Mouse (Mus musculus) brain, adult 2 months (tissue): ENCODE measurements at regions not wholly inside any gene's neighbourhood (a gene's known extent, or its start where the extent isn't known, plus 50 kb on each side); places are given as distances from the start of the nearest gene placed in this dataset.

Source experiments
- DNase-seq: peaks from one replicate; pipeline ENCODE4 v3.0.0; 2011; ENCODE audit warnings: low read depth, low spot score

DNA sequence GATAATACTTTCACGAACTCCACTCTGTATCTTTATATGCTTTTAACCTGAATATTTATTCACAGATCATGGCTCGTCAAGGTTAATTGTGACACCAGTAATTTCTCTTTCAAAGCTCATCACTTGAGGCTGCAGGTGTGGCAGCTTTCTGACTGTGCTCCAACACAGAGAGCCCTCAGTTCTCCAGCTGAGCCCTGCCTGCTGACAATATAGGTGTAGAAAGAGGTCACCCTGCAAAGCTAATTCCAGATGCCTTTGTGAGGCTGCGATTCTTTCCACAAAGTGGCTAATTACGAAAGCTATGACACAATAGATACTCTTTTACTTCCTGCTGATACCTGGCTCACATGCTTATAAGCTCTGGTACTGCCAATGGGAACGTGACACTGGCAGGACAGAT, 64.0 kb downstream of the Slitrk5 start:
- DNase-seq = no peak

DNA sequence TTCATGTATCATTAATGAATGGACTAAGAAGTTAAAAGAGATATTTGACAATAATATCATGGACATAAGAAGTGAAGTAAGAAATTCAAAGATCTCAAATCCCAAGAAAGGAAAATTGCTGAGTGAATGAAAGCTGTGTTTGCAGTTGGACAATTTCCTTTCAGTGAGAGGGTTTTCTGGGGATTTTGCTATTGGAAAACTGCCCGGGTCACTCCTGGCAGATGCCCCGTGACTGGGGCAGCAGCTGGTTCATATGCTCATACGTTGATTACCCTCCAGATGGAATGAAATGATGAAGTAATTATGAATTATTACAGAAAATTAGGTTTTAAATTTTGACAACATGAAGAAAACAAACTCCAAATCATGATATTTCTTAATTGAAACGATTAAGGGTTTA, 88.7 kb downstream of the Slitrk5 start:
- DNase-seq = no peak

DNA sequence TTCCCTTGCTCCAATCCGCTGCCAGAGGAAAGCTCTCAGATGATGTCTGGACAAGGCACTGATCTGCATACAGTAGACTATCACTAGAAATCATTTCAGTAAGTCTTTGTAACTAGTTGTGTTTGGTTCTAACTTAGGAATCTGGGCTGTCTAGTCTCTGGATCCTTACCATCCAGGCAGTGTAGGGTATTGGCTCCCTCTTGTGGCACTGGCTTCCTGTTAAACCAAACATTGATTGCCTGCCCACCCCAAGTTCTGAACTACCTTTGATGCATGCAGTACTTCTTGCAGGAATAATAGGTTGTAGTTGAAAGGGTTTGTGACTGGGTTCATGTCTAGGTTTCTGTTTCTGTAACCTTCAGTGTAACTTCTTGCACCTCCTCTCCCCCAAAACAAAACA, 103.3 kb downstream of the Slitrk5 start:
- peak; percentile 18 for DNase-seq

DNA sequence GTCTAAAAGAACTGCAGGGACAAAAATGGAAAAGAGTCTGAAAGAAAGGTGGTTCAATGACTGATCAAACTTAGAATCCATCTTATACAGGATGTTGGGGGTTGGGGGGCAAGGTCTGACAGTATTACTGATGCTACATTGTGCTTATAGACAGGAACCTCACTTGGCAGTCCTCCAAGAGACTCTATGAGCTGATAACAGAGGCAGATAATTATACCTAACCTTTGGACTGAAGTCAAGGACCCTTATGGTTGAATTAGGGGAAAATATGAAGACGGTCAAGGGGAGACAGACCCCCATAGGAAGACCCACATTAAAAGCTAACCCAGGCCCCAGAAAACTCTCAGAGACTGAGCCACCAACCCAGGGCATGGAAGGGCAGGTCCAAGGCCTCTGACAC, 133.1 kb downstream of the Slitrk5 start:
- no peak for DNase-seq

DNA sequence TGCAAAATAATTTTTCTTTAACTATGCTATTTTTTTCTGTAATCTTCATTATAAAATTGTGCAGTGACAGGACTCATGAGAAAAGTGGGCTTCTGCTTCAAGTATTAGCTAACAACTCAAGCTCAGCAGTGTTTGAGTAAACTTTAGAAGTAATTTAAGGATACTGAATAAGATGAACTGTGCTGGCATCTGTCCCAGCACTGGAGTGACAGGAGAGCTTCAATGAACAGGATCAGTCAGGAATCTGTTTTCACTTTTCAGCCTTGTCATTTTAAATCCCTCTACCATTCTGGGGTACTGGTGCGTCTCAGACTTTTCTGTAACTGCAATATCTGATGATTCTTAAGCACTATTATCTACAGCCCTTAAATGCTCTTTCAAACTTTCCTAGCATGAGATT, 135.0 kb downstream of the Slitrk5 start:
- peak; percentile 8 for DNase-seq

DNA sequence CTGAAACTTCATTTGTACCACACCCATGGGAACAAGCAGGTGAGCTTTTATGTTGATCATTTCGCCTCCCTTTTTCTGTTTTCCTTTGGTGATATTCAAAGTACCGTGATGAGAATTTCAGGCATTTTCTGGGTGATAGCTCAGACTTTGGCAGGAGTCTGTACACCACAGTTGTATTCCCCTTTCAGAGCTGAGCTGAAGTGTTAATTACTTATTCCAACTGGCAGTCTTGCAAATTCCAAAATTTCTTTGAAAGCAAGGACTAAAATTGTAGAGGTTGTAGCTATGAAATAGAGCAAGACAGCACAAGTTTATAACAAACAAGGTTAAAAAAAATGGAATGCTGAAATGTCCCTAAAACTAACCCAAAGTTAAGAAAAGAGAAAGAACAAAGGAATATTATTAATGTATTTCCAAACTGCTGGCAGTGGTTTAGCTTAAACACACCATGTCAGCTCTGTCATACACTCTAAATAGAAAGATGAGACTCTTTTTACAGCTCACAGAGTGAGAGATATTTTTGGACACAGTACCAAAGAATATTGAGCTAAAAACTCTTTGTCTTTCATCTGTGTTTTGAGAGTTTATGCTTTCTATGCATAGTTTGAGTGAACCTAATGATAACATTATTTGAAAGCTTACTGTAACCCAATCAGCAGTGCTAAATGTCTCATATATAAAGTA, 147.3 kb downstream of the Slitrk5 start:
- DNase-seq = peak; percentile 65
